Mouse (Mus musculus) thymus, postnatal 10 days (tissue): ENCODE data around the gene Lingo2.
"Not testable (repeated sequence)": the region's sequence is repeated elsewhere in the genome, so short reads cannot be mapped to it uniquely, and the experiment has no call there.

Experiments
- DNase-seq, 2 experiments: peaks; one replicate each; pipeline ENCODE4 v3.0.0; 2021; ENCODE audit warnings: low spot score in 2 of 2

Gene Lingo2

DNA sequence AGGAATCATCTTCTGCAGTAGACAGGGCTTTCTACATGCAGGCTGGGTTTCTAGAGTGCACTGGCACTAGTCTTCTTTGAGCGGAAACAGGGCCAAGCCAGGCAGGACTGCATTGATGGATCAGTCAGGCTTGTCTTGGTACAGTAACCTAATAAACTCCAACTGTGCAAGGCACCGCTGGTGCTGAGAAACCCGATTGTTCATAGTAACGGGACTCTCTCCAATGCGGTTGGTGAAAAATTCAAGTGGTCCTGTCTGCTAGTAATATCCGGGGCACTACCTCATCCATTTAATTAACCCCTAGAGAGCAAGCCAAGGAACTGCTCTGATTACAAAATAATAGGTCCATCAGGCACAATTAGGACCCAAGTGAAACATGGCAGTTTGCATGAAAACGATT lies 1106.4 kb downstream of the Lingo2 start:
- DNase-seq: no peak

DNA sequence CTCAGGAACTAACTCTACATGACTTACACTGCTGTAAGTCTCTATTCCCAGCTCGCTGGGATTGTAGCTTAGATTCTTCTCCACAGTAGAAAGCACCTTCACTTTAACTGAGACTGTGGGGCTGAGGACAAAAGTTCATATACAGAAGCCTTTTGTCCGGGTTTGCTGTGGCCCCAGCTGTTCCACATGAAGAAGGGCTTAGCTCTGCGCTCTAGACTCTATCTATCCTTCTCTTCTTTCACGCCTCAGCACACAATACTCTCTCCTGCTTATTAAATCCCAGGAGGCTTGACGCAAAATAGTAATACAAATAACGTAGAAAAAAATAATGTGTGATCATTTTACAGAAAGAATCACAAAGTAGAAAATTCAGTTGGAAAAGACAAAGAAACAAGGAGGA lies 1107.0 kb downstream of the Lingo2 start:
- no peak for DNase-seq

DNA sequence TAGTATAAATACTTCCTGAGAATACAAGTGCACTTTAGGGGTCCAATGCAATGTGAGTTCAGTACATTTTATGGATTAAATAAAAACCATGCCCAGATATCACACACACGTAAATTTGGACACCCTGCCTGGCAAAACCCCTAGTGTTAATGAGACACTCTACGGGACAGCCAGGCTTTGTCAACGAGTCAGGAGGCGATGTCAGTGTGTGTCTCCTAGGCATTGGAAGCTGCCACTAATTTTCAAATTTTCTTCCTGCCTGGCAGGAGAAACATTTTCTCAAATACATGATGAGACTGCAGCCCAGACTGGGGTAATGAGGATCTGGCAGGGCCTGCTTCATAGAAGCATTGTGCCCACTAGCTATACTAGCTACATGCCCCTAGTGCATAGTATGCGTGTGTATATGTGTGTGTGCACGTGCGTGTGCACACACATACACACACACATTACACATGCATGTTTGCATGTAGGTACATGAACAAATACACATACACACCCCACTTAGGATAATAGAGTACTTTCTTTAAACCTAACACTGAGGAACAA lies 1128.2 kb downstream of the Lingo2 start:
- DNase-seq: no peak

DNA sequence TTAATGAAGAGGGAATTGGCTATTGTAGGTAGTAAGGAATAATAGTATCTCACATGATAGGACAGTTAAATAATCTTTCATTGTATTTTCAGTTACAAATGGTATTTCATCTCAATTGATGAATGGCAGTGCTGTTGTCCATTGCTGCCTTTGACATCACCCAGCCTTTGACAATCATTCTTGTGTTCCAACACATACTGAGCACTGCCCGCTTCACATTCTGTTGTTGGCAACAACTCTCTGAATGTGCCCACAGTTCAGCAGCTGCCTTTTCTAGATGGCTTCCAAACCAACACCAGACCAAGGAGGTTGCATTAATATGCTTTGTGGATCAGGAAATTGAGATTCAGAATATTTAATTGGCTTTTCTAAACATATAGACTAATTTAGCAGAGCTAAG lies 1130.8 kb downstream of the Lingo2 start:
- no peak for DNase-seq

DNA sequence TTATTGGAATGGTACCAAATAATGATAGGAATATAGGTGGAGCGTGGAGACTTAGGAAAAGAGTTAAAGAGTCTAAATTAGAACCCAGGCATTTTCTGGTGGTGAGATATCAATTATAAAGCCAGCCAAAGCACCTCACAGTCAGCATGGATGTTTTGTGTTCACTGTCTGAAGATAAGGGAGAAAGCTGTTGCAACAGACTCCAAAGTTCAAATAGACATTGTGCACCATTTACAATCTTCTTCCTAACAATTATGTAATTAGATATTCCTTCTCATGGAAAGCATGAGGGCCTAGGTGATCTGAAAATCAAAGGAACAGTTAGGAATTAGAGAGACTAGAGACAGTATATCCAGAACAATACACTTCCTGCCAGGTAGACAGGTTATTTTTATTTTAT lies 1136.8 kb downstream of the Lingo2 start:
- no peak for DNase-seq

DNA sequence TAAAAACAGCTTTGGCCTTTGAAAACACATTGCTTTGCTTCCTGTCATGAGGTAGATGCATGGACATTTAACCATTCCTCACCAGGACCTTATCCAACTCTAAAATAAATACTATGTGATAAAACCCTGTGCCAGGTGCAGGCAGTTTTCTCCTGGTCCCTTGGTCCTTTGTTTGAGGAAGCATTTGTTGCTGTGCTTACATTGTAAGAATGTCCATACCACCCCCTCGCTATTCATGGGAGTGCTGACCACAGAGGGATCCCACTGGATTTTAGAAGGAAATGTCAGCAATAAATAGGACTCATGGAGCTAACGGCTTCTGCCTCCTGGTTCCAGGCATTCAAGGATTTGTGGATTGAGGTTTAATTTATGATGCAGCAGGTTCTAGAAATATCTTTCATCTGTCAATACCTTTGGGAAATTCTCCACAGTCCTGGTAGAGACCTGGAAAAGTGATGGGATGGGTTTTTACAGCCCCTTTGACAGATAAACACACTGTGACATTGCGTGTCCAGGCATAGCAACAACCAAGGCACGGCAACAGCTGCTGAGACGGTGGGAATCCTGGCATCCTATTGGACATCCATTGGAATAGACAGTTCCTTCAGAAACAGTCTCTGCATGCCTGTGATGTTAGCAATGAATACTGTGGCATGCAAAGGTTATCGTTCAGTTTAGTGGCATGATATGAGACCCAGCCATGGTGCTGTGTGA lies 1143.9 kb downstream of the Lingo2 start:
- no peak for DNase-seq

DNA sequence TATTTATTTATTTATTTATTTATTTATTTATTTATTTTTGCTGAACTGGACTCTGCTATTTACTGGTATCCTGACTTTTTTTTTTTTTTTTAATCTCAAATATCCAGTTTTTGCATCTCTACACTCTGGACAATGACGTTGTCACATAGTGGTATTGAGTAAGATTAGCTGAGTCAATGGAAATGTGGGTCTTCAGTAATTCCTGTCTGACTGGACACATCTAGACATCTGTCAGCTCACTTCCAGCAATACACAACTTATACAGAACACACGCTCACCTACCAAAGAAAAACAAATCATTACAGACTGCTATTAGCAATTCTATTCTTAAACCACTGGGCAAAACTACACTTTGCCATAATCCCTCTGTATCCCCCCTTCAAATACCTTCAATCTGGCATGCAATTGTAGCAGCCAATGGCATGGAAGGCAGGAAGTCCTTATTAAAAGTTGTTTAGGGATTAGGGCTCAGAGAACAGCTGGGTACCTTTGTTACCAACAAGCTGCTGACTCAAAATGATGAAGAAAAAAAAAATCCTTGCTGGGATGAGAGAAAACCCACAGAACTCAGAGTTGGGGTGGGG lies 1144.6 kb downstream of the Lingo2 start:
- no peak for DNase-seq

DNA sequence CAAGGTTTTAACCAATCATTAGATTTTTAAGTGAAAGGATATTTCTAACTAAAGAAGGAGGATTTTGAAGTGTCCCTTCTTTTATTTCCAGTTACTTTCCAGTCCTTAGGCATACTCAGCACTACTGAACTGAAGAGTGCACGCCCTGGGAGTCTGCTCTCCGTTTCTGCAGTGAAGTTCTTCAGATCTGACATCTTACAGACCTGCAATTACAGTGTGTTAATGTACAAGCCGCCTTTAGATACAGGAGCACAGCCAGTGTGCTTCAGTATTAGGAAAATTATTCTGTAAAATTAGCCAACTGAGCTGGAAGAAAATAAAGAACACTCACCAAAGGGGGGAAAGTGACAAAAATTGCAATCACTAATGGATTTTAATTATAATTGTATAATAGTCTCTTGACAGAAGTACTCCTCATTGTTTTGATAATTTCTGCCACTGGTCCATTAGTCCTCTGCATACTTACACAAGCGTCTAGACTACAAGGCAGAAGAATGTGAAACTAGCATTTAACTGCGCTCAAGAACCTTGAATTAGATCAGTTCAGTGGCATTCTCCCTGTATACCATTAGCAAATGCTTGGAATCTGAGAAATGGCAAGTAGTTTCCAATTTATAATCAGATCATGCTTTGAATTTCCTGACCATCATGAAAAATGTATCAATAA lies 1167.2 kb downstream of the Lingo2 start:
- no peak for DNase-seq

DNA sequence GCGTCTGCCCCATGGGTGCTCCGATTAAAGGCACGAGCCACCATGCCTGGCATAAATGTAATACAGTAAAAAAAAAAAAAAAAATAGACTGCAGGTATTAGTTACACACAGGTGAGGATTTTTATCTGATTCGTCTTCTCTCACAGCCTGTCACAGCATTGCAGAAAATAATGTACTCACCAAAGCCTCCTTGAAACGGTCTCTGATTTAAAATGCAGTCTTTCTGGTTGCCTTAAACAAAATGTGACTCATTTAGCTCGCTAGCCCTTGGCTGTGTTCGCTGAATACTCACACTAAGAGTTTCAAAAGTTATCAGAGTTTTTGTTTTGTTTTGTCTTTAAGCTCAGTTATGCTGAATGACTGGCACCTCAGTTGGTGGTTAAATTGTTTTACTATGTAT lies 1180.7 kb downstream of the Lingo2 start:
- no peak for DNase-seq

DNA sequence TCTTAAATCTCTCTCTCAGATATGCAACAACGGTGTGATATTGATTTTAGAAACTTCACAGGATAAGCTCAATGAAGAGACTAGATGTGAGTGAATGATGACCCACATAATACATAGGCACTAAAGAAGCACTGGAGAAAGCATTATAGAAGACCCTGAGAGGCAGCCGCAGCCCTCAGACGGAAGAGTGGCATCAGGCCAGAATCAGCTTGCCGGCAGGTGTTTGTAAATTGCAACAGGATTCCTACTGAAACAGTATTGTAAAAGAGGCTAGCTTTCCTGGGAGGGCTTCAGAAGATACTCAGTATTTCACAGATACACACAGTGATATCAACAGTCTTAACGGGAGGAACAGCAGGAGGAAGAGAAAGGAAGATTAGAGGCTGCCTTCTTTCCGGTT lies 1184.6 kb downstream of the Lingo2 start:
- DNase-seq: no peak

DNA sequence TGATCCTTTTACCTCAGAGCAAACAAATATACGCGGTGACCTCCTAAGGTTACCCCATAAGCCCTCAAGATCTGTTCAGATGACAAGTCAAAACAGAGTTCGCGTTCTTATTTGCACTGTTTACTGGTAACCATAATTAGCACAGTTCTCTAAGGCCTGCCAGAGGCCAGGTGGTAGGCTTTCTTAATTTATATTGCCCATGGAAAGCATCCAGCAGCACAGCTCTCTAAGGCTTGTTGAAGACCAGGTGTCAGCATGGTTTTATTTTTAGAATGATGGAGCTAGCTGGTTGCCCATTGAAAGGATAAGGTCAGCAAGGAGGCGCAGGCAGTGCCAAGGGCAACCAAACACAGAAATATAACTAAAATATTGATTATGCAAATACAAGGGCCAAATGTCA lies 1190.4 kb downstream of the Lingo2 start:
- DNase-seq: no peak

DNA sequence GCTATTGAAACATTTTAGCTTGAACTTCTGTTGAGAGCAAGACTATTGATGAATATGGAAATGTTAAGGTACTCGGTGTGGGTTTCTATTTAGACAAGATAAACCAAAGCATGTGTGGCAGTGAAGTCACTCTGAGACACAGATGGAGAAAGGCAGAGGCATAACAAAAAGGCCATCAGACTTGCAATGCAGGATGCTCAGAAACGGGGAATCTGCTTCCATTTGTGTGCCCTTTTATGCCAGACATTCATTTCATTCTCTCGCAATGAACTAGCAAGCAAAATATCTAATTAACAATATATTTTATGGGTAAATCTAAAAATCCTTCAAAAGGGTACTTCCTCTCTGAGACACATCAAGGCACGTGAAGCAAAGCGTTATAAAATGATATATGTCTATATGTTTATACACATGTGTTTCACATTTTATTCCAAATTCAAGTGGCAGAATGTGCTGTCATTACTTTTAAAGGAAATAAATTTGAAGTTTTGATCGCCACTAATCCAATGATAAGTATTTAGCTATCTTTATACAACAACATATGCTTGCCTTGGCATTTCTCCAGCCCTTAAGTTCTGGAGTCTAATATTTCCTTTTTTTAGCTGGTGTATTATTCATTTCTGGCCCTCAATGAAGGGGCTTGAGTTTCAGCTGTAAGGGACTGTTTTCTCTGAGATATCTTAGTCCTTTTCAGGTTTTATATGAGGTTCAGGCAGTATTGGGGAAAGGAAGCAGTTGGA lies 1199.3 kb downstream of the Lingo2 start:
- DNase-seq: no peak

DNA sequence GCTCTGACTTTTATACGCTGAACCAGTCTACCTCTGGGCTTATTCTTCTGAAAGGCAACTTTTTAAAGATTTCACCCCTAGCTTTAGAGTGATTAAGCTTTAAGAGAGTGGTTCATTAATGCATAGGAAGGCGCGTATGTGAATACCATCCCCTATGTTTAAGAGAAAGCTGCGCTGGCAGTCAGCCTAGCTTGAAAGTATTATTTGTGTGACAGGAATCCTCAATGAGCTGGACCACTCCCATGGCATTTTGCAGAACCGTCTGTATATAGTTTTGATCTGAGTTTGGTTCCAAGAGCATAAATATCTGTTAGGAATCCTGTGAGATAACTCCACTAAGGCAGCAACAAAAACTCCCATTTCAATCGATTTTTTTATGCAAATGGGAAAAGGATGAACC lies 1204.9 kb downstream of the Lingo2 start:
- DNase-seq: no peak

DNA sequence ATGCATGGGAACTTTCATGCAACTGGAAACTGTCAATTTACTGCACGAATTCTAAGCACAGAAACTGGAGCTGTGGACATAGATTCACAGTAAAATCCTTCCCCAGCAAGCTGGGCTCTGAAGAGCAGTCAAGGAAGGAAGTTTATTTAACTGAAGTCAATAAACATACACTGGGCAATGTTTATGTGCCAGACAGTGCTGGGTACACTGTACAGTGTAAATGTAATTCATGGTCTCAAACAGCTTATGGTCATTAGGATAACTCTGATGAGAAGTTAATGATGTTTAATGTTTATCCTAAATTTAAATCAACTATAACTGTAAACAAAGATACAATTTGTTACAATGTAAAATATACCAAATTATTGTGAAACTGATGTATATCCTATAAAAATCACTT lies 1226.8 kb downstream of the Lingo2 start:
- no peak for DNase-seq

DNA sequence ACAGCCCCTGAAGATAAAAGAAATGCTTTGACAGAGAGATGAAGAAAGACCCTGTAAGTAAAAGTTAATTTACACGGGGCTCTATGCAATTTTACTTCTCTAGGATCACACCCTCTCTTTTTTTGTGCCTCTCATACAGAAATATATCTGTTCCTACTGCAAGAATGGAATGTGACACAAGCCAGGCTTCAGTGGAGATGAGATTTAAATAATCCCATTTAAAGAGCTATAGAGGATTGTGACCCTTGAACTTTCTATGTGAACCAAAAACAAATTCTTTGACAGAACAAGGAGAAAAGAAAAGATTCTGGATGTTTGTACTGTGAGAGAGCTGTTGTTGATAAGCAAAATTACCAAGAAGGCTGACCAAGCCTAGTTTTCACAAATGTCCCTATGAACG lies 1247.4 kb downstream of the Lingo2 start:
- no peak for DNase-seq

DNA sequence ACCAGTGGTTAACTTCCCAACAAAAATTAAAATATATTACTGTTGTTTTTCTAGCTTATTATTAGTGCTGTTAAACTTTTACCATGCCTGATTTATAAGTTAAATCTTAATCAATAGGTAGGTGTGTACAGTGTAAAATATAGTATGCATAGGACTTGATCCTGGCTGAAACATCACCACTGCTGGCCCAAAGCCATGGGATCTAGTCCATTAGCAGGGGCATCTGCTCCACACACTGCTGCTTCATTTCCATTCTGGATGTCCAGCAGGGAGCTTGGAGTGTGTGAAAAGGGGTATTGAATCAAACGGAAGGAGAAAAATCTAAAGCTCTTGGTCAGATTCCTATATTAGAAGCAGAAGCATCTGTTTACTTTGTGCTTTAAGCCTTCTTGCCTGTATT lies 1248.9 kb downstream of the Lingo2 start:
- no peak for DNase-seq

DNA sequence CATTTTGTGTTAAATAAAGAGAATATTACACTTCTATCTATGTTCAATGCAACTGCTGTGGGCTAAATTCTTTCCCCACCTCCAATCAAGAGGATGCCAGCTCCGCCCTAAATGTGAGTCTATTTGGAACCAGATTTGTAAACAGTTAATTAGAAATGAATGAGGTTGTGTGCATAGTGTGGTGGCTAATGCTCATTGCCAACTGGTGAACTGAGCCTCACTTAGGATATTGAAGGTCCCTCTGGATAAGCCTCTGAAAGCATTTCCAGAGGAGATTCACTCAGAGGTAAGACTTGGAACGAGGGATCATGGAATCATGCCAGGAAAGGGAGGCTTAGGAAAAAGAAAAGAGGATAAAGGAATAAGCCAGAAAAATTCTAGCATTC lies 1256.4 kb downstream of the Lingo2 start:
- no peak for DNase-seq

DNA sequence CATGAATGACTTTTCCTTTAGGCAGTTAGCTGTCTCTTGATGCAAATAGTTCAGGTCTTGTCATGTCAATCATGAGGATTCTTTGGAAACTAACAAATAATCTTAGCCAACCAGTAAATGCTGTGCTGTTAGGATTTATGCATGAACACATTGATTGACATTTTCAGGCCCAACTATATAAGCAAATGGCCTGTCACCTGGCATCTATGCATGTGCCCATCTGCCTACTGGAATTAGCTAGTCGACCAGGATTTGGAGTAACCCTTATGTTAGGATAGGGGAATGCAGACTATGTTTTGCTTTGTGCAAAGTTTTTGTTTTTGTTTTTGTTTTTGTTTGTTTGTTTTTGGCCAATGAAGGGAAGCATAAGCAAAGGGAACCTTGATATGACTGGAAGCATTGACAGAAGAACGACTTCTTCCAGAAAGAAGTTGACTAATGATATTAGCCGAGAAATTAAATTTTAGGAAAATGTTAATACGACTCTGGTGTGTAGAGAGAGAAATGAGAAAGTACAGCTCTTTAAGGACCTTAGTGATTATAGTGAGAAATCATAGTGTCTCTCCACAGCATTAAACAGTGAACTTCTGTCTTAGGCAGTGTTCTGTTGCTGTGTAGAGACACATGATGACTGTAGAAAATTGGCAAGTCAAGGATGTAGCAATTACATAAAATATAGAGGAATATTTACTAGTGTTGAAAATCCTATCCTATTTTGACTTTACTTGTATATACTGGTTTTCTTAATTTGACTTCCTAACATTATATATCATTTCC lies 1257.0 kb downstream of the Lingo2 start:
- no peak for DNase-seq

DNA sequence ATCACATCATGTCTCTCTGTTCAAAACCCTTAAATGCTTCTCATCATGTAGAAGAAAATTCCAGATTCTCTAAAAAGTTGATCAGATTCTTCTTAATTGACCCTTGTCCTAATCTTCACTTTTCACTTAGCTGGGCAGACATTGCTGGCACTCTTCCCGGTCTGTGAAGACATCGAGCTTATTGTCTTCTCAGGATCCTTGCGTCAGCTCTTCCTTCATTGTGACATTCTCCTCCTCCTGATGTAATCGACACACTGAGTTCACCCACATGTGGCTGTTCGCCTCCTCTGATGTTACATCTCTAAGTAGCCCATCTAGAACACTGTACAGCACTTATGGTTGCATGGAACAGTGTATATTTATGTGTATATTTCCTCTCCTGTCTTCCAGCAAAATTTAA lies 1261.0 kb downstream of the Lingo2 start:
- DNase-seq: no peak

DNA sequence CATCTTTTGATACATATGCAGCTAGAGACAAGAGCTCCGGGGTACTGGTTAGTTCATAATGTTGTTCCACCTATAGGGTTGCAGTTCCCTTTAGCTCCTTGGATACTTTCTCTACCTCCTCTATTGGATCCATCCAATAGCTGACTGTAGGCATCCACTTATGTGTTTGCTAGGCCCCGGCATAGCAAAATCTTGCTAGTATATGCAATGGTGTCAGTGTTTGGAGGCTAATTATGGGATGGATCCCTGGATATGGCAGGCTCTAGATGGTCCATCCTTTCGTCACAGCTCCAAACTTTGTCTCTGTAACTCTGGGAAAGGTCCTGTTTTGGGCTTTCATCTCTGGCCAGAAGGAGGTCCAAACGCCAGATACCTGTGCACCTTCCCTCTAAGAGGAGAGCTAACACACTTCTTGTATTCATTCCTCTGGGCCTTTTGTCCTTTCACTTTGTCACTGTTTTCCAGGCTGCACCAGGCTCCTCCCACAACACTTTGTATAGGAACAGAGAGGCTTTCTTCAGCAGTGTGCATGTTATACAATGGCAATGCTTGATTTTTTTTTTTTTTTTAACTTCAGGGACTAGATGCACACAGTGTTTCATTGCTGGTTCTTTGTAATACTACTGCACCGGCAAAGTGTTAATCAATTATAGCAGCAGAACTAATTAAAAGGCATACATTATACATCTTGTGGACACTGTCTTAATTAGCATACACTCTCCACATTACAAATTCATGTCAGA lies 1262.9 kb downstream of the Lingo2 start:
- not testable (repeated sequence) for DNase-seq
